Mouse (Mus musculus) lung, postnatal 14 days (tissue): Measurements from ENCODE around the gene Otof.

Experiments
- DNase-seq: peaks from one replicate; pipeline ENCODE4 v3.0.0; 2021

Gene Otof

GRCm38 (mm10) chr5:30461821-30462220, at the start of gene Otof:
TSS of gene Otof (minus strand) at chr5:30461932.
- peak; percentile 22 for DNase-seq

- no peak for DNase-seq
These were observed 35.6 kb upstream of the Otof start for GRCm38 (mm10) chr5:30497299-30497698.

- DNase-seq: no peak
These were observed 35.1 kb upstream of the Otof start for GRCm38 (mm10) chr5:30496821-30497220.

GRCm38 (mm10) chr5:30495288-30495687, 33.6 kb upstream of the Otof start:
- no peak for DNase-seq

GRCm38 (mm10) chr5:30494606-30495005, 32.9 kb upstream of the Otof start:
- no peak for DNase-seq

- no peak for DNase-seq
These were observed 32.0 kb upstream of the Otof start for GRCm38 (mm10) chr5:30493723-30494122.

- peak; percentile 17 for DNase-seq
These were observed 29.1 kb upstream of the Otof start for GRCm38 (mm10) chr5:30490845-30491244.

GRCm38 (mm10) chr5:30490215-30490614, 28.5 kb upstream of the Otof start:
- no peak for DNase-seq

- DNase-seq: no peak
These were observed 23.4 kb upstream of the Otof start for GRCm38 (mm10) chr5:30485136-30485535.

GRCm38 (mm10) chr5:30484591-30484990, 22.9 kb upstream of the Otof start:
- no peak for DNase-seq

GRCm38 (mm10) chr5:30483533-30483932, 21.8 kb upstream of the Otof start:
- DNase-seq: no peak

- peak; percentile 82 for DNase-seq
These were observed 20.6 kb upstream of the Otof start for GRCm38 (mm10) chr5:30482319-30482718.

- DNase-seq: peak; percentile 29
These were observed 14.8 kb upstream of the Otof start for GRCm38 (mm10) chr5:30476534-30476933.

GRCm38 (mm10) chr5:30472148-30472547, 10.4 kb upstream of the Otof start:
- no peak for DNase-seq

GRCm38 (mm10) chr5:30470454-30470853, 8.7 kb upstream of the Otof start:
- no peak for DNase-seq

GRCm38 (mm10) chr5:30466315-30466714, 4.6 kb upstream of the Otof start:
- no peak for DNase-seq

GRCm38 (mm10) chr5:30465861-30466260, 4.1 kb upstream of the Otof start, which contains the start of gene 1700001C02Rik:
TSS of gene 1700001C02Rik (plus strand) at chr5:30466047.
- no peak for DNase-seq

GRCm38 (mm10) chr5:30460155-30460554, 1.6 kb downstream of the Otof start:
- no peak for DNase-seq

GRCm38 (mm10) chr5:30456056-30456455, 5.7 kb downstream of the Otof start:
- no peak for DNase-seq

GRCm38 (mm10) chr5:30444327-30444895, 17.3 kb downstream of the Otof start:
- no peak for DNase-seq

GRCm38 (mm10) chr5:30442196-30442595, 19.5 kb downstream of the Otof start:
- no peak for DNase-seq

GRCm38 (mm10) chr5:30440308-30440906, 21.3 kb downstream of the Otof start:
- no peak for DNase-seq

- no peak for DNase-seq
These were observed 22.8 kb downstream of the Otof start for GRCm38 (mm10) chr5:30438931-30439330.

- peak; percentile 22 for DNase-seq
These were observed 34.3 kb downstream of the Otof start for GRCm38 (mm10) chr5:30427406-30427805.
